Mouse (Mus musculus): ENCODE data around the gene Cct5. TPM values are rescaled to one million over a fixed set of nuclear protein-coding genes. Genes with fewer than 3 reads are reported as not detected.
A peak's percentile ranks its signal among the peaks of the same experiment; 100 is the strongest.

Gene Cct5
- total and polyA plus RNA-seq, 3 experiments, result 858 to 1,445 (median 883) TPM

DNA sequence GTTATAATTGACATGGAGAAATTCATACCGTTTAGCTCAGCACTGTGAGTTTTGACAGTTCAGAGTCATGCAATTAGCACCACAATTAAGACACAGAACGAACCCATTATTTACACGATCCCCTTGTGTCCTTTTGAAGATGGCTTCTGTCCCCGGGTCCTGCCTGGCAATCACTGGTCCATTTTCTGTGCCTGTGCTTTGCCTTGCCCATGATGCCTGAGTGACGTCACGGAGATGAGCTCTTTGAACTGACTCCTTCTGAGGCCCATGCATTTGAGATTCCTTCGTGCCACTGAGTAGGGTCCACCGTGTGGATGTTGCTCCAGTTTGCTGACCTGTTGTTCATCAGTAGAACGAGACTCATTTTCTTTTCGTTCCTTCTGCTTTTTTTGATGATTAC is 26.6 kb upstream of the Cct5 start:
- no peak for DNase-seq (ENCODE audit: extremely low read depth)
- TF ChIP-seq TCF12 (IDR thresholded peaks at IDR 0.05; ENCODE audit: low read depth, low read length) (no peak), RAD21 (IDR thresholded peaks at IDR 0.05; ENCODE audit: low read depth, low read length) (no peak), E2F4 (IDR thresholded peaks at IDR 0.05; ENCODE audit: insufficient replicate concordance, low read depth, low read length) (no peak), SMC3 (IDR thresholded peaks at IDR 0.05; ENCODE audit: low read depth, low read length) (no peak), JUND (conservative IDR thresholded peaks at IDR 0.05; ENCODE audit: low read depth, low read length) (no peak), TBP (conservative IDR thresholded peaks at IDR 0.05; ENCODE audit: low read depth, low read length) (no peak), EP300 (IDR thresholded peaks at IDR 0.05; ENCODE audit: low read length) (no peak), MAFK (IDR thresholded peaks at IDR 0.05; ENCODE audit: insufficient replicate concordance, low read length) (no peak), NELFE (IDR thresholded peaks at IDR 0.05; ENCODE audit: low read depth, low read length) (no peak), KAT2A (IDR thresholded peaks at IDR 0.05; ENCODE audit: insufficient replicate concordance, low read length) (no peak), ZKSCAN1 (IDR thresholded peaks at IDR 0.05; ENCODE audit: borderline replicate concordance, low read depth, low read length) (no peak), MYC (IDR thresholded peaks at IDR 0.05; ENCODE audit: low read depth, low read length) (no peak), POLR2AphosphoS2 (IDR thresholded peaks at IDR 0.05; ENCODE audit: low read depth, low read length) (no peak), USF1 (IDR thresholded peaks at IDR 0.05; ENCODE audit: low read depth, low read length) (no peak), ZNF384 (IDR thresholded peaks at IDR 0.05; ENCODE audit: low read depth, low read length) (no peak), ELF1 (IDR thresholded peaks at IDR 0.05; ENCODE audit: low read depth, low read length) (no peak), ETS1 (conservative IDR thresholded peaks at IDR 0.05; ENCODE audit: low read depth, low read length) (no peak), IRF4 (IDR thresholded peaks at IDR 0.05; ENCODE audit: low read depth, low read length) (no peak), MAZ (IDR thresholded peaks at IDR 0.05; ENCODE audit: low read depth, low read length) (no peak)
- dilution Hi-C loops (cut with MboI; ENCODE audit: extremely low pct_ligation_motif_present, extremely low pct_unique_long_range_greater_than_20kb, low sequenced_read_pairs) (no loop called here), in situ Hi-C loops (cut with MboI; ENCODE audit: low pct_ligation_motif_present, low pct_unique_long_range_greater_than_20kb, low sequenced_read_pairs) (no loop called here)
- H3K4me1 ChIP-seq (ENCODE audit: control insufficient read depth in 1 of 2, insufficient read depth in 2 of 2), result peaks cover 3 to 4% of the 10 kb centered on the region in 2 experiments; a peak in 2 of 4 replicates
- H3K4me2 ChIP-seq (ENCODE audit: insufficient read depth, low read depth, poor library complexity, severe bottlenecking), result no peak overlapping the region
- H3K27me3 ChIP-seq (replicated peaks), result no peaks in the 10 kb centered on the region
- peaks cover 0 to 11% of the 10 kb centered on the region in 2 experiments for H3K36me3 ChIP-seq (replicated peaks in 1 of 2; ENCODE audit: control insufficient read depth in 1 of 2, insufficient read depth in 1 of 2, low read length in 1 of 2)
- no peaks in the 10 kb centered on the region for H3K79me2 ChIP-seq (replicated peaks; ENCODE audit: control insufficient read depth, extremely low read depth, insufficient read depth, poor library complexity, severe bottlenecking)
- H3K27ac ChIP-seq (ENCODE audit: insufficient read depth, low read depth), result no peak overlapping the region
- H3K9me3 ChIP-seq (replicated peaks; ENCODE audit: low read length), result no peaks in the 10 kb centered on the region
- no peak overlapping the region for H3K4me3 ChIP-seq (replicated peaks in 1 of 3; ENCODE audit: low read depth in 2 of 3, low read length in 2 of 3, poor library complexity in 1 of 3)
- no peak overlapping the region for H3K9ac ChIP-seq (ENCODE audit: insufficient read depth, low read depth)

DNA sequence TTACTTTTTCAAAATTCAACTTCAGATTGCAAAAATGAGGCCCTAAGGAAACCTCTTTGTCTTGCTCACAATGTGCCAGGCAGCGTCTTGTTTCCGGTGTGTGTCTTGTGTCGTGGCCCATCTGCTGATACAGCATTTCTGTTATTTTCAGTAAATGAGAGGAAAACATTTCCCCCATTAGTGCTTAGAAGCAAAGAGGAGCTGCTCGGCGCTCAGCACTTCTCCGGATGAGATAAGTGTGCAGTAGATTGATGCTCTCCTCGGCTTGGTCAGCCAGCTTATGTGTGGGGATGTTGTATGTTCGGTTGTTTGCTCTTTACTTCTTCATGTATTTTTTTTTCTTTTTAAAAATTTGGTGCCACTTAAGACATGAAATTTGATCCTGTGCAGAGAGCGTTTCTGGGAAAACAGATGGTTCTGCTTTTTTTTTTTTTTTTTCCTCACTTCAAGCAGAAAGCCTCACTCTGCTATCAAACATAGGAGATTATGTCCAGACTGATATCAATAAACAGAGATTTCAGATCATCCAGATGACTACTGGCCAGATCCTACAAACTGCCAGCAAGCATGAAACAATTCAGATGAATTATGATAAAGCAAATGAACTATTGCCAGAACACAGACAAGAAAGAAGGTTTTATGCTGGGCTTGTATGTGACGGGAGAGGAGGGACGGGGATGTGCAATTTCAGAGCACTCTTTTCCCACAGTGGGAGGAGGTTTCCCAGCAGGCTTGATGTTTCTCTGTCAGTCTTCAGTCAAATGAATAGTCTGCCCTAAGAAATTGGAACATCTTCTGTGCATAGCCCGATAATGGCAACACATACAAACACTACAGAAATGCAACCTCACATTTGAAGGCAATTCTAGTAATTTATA is 25.9 kb upstream of the Cct5 start:
- dilution Hi-C loops (cut with MboI; ENCODE audit: extremely low pct_ligation_motif_present, extremely low pct_unique_long_range_greater_than_20kb, low sequenced_read_pairs), result no loop called here

More for the DNA sequence above, 25.9 kb upstream of the Cct5 start:
- H3K27me3 ChIP-seq (replicated peaks), result no peaks in the 10 kb centered on the region
- H3K27ac ChIP-seq (ENCODE audit: insufficient read depth, low read depth), result no peak overlapping the region
- no peak overlapping the region for H3K4me3 ChIP-seq (replicated peaks in 1 of 3; ENCODE audit: low read depth in 2 of 3, low read length in 2 of 3, poor library complexity in 1 of 3)
- no peaks in the 10 kb centered on the region for H3K9me3 ChIP-seq (replicated peaks; ENCODE audit: low read length)
- DNase-seq (ENCODE audit: extremely low read depth), result no peak
- no peak overlapping the region for H3K9ac ChIP-seq (ENCODE audit: insufficient read depth, low read depth)
- H3K4me1 ChIP-seq (ENCODE audit: control insufficient read depth in 1 of 2, insufficient read depth in 2 of 2), result peaks cover 3 to 4% of the 10 kb centered on the region in 2 experiments; a peak in 2 of 4 replicates
- in situ Hi-C loops (cut with MboI; ENCODE audit: low pct_ligation_motif_present, low pct_unique_long_range_greater_than_20kb, low sequenced_read_pairs), result no loop called here
- TF ChIP-seq ZNF384 (IDR thresholded peaks at IDR 0.05; ENCODE audit: low read depth, low read length) (peak; percentile 49; the same call in 1 of the 2 replicates), MAFK (IDR thresholded peaks at IDR 0.05; ENCODE audit: insufficient replicate concordance, low read length) (peak; percentile 30; the same call in 1 of the 2 replicates), NRF1 (IDR thresholded peaks at IDR 0.05; ENCODE audit: low read depth, low read length) (no peak)
- H3K4me2 ChIP-seq (ENCODE audit: insufficient read depth, low read depth, poor library complexity, severe bottlenecking), result no peak overlapping the region
- H3K79me2 ChIP-seq (replicated peaks; ENCODE audit: control insufficient read depth, extremely low read depth, insufficient read depth, poor library complexity, severe bottlenecking), result no peaks in the 10 kb centered on the region
- peaks cover 0 to 17% of the 10 kb centered on the region in 2 experiments for H3K36me3 ChIP-seq (replicated peaks in 1 of 2; ENCODE audit: control insufficient read depth in 1 of 2, insufficient read depth in 1 of 2, low read length in 1 of 2)

All from CH12.LX (cell line).